Mouse (Mus musculus): ENCODE results near the gene Gm45233. TPM values are rescaled to one million over a fixed set of nuclear protein-coding genes. Genes with fewer than 3 reads are reported as not detected.

Gm45233 gene
- polyA plus RNA-seq, 1 experiment: not detected

GRCm38 (mm10) chr7:43462851-43463250, 18.9 kb downstream of the Gm45233 start, which contains the start of gene Vsig10l:
Vsig10l (plus strand) TSS chr7:43463151.
- Histone ChIP-seq H3K27me3 (ENCODE audit: control insufficient read depth) (peaks cover 17% of the 10 kb centered on the region), H3K4me3 (replicated peaks) (no peak within 1 kb of the TSS), H3K36me3 (ENCODE audit: control insufficient read depth) (no peaks in the 10 kb centered on the region), H3K4me1 (ENCODE audit: control insufficient read depth) (peaks cover 23% of the 10 kb centered on the region), H3K9me3 (ENCODE audit: control insufficient read depth, low read length) (no peaks in the 10 kb centered on the region)
- TF ChIP-seq GATA1 (IDR thresholded peaks at IDR 0.05; ENCODE audit: low read length) (no peak), TAL1 (IDR thresholded peaks at IDR 0.05; ENCODE audit: low read length) (no peak)

DNA sequence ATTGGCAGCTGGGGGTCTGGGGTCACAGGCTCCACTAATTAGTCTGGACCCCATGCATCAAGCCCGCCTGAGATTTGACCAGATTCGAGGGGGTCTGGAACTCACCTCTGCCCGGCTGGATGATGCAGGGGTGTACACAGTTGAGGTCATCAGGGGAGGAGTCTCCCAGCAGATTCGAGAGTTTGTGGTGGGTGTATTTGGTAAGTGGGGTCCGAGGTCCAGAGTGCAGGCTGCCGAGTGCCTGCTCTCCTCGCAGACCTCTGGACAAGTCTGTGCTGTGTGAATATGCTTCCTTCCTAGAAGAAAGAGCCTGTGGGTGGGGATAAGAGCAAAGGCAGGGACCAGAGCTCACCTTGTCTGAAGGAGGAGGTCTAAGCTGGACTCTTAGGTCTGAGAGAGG, 20.0 kb downstream of the Gm45233 start:
- Histone ChIP-seq H3K4me3 (replicated peaks) (no peak overlapping the region), H3K4me1 (ENCODE audit: control insufficient read depth) (peaks cover 23% of the 10 kb centered on the region), H3K27me3 (ENCODE audit: control insufficient read depth) (peaks cover 17% of the 10 kb centered on the region), H3K36me3 (ENCODE audit: control insufficient read depth) (no peaks in the 10 kb centered on the region), H3K9me3 (ENCODE audit: control insufficient read depth, low read length) (no peaks in the 10 kb centered on the region)
- no peak for TF ChIP-seq GATA1 (IDR thresholded peaks at IDR 0.05; ENCODE audit: low read length)
- no peak for TF ChIP-seq TAL1 (IDR thresholded peaks at IDR 0.05; ENCODE audit: low read length)

GRCm38 (mm10) chr7:43464864-43465343, 21.0 kb downstream of the Gm45233 start:
- H3K9me3 ChIP-seq (ENCODE audit: control insufficient read depth, low read length): no peaks in the 10 kb centered on the region
- H3K4me3 ChIP-seq (replicated peaks): peak overlapping the region; percentile 62
- H3K4me1 ChIP-seq (ENCODE audit: control insufficient read depth): peaks cover 23% of the 10 kb centered on the region
- H3K36me3 ChIP-seq (ENCODE audit: control insufficient read depth): no peaks in the 10 kb centered on the region
- TF ChIP-seq GATA1 (IDR thresholded peaks at IDR 0.05; ENCODE audit: low read length) (no peak), TAL1 (IDR thresholded peaks at IDR 0.05; ENCODE audit: low read length) (no peak)
- peaks cover 17% of the 10 kb centered on the region for H3K27me3 ChIP-seq (ENCODE audit: control insufficient read depth)

GRCm38 (mm10) chr7:43465344-43466098, 21.6 kb downstream of the Gm45233 start:
- peaks cover 17% of the 10 kb centered on the region for H3K27me3 ChIP-seq (ENCODE audit: control insufficient read depth)

DNA sequence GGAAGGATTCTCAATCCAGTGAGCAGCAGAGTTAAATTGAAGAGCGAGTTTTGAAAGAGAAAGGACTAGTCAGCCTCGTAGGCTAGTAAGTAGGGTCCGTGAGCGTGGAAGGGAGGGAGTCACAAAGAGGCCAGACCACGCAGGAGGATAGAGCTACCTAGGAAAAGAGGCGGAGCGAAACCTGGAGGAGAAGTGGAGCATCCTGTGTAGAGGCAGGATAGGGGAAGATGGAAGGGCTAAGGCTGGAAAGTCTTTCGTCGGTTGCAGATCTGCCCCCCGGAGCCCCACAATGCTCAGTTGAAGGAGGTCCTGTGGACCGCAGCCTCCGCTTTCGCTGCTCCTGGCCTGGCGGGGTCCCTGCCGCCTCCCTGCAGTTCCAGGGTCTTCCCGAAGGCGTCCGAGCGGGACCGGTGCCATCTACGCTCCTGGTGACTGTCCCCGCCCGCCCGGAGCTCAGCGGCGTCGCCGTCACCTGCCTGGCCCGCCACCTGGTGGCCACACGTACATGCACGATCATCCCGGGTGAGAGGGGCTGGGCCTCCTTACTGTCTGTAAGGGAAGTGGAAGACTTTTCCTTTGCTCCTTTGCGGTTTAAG, 22.3 kb downstream of the Gm45233 start:
- H3K4me3 ChIP-seq (replicated peaks): peak overlapping the region; percentile 62
- no peaks in the 10 kb centered on the region for H3K9me3 ChIP-seq (ENCODE audit: control insufficient read depth, low read length)
- TF ChIP-seq TAL1 (IDR thresholded peaks at IDR 0.05; ENCODE audit: low read length) (no peak), GATA1 (IDR thresholded peaks at IDR 0.05; ENCODE audit: low read length) (no peak)
- H3K27me3 ChIP-seq (ENCODE audit: control insufficient read depth): peaks cover 17% of the 10 kb centered on the region
- peaks cover 23% of the 10 kb centered on the region for H3K4me1 ChIP-seq (ENCODE audit: control insufficient read depth)
- no peaks in the 10 kb centered on the region for H3K36me3 ChIP-seq (ENCODE audit: control insufficient read depth)

More at GRCm38 (mm10) chr7:43465344-43466098, 21.6 kb downstream of the Gm45233 start:
- no peaks in the 10 kb centered on the region for H3K36me3 ChIP-seq (ENCODE audit: control insufficient read depth)
- peak overlapping the region; percentile 62 for H3K4me3 ChIP-seq (replicated peaks)
- H3K4me1 ChIP-seq (ENCODE audit: control insufficient read depth): peaks cover 23% of the 10 kb centered on the region
- TF ChIP-seq GATA1 (IDR thresholded peaks at IDR 0.05; ENCODE audit: low read length) (no peak), TAL1 (IDR thresholded peaks at IDR 0.05; ENCODE audit: low read length) (no peak)
- H3K9me3 ChIP-seq (ENCODE audit: control insufficient read depth, low read length): no peaks in the 10 kb centered on the region

- peaks cover 13% of the 10 kb centered on the region for H3K4me1 ChIP-seq (ENCODE audit: control insufficient read depth)
- peaks cover 7% of the 10 kb centered on the region for H3K27me3 ChIP-seq (ENCODE audit: control insufficient read depth)
- no peak overlapping the region for H3K4me3 ChIP-seq (replicated peaks)
- no peak for TF ChIP-seq TAL1 (IDR thresholded peaks at IDR 0.05; ENCODE audit: low read length)
- no peak for TF ChIP-seq GATA1 (IDR thresholded peaks at IDR 0.05; ENCODE audit: low read length)
- no peaks in the 10 kb centered on the region for H3K36me3 ChIP-seq (ENCODE audit: control insufficient read depth)
- H3K9me3 ChIP-seq (ENCODE audit: control insufficient read depth, low read length): no peaks in the 10 kb centered on the region
Observed at GRCm38 (mm10) chr7:43470373-43470772, 26.4 kb downstream of the Gm45233 start.

- Histone ChIP-seq H3K4me1 (ENCODE audit: control insufficient read depth) (no peaks in the 10 kb centered on the region), H3K4me3 (replicated peaks) (no peak overlapping the region), H3K27me3 (ENCODE audit: control insufficient read depth) (peaks cover 41% of the 10 kb centered on the region), H3K9me3 (ENCODE audit: control insufficient read depth, low read length) (no peaks in the 10 kb centered on the region), H3K36me3 (ENCODE audit: control insufficient read depth) (no peaks in the 10 kb centered on the region)
- no peak for TF ChIP-seq GATA1 (IDR thresholded peaks at IDR 0.05; ENCODE audit: low read length)
- no peak for TF ChIP-seq TAL1 (IDR thresholded peaks at IDR 0.05; ENCODE audit: low read length)
Observed at GRCm38 (mm10) chr7:43475706-43476105, 31.8 kb downstream of the Gm45233 start.

DNA sequence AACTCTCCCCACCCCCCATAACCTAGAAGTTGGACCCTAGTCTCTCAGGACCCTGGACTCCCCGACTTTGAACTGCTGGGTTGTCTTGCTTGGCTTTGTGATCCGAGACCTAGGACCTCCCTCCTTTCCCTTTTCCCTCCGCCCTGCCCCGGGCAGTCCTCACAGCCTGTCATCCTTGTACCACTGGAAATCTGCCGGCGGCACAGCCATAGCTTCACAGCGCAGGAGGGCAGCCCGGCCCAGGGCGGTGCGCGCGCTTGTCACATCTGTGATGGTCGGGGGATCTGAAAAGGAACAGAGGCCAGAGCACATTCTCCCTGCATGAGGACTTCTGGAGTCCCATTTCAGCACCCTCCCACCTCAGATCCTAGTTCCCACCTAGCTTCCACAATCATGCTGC, 32.4 kb downstream of the Gm45233 start:
- Histone ChIP-seq H3K9me3 (ENCODE audit: control insufficient read depth, low read length) (no peaks in the 10 kb centered on the region), H3K27me3 (ENCODE audit: control insufficient read depth) (peaks cover 41% of the 10 kb centered on the region)

DNA sequence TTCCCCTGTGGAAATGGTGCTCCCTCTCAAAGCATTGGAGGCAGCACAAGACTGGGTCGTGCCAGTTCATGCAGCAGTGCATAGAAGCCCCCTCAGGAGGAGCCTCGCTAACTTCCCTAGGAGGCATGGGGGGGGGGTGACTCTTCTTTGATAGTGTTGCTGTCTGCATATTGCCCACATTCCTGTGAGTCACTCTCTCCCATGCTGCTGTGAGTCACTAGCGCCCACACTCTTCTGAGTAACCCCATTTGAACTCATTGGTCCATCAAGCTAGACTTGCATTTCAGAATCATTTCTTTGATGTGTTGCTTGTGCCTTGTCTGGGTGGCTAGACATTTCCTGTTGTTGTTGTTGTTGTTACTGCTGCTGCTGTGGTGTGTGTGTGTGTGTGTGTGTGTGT, 37.3 kb downstream of the Gm45233 start:
- H3K9me3 ChIP-seq (ENCODE audit: control insufficient read depth, low read length): no peaks in the 10 kb centered on the region
- no peaks in the 10 kb centered on the region for H3K4me1 ChIP-seq (ENCODE audit: control insufficient read depth)
- no peak overlapping the region for H3K4me3 ChIP-seq (replicated peaks)
- H3K27me3 ChIP-seq (ENCODE audit: control insufficient read depth): peaks cover 26% of the 10 kb centered on the region
- no peak for TF ChIP-seq TAL1 (IDR thresholded peaks at IDR 0.05; ENCODE audit: low read length)
- no peak for TF ChIP-seq GATA1 (IDR thresholded peaks at IDR 0.05; ENCODE audit: low read length)
- H3K36me3 ChIP-seq (ENCODE audit: control insufficient read depth): no peaks in the 10 kb centered on the region

More for the DNA sequence above, 32.4 kb downstream of the Gm45233 start:
- Histone ChIP-seq H3K4me1 (ENCODE audit: control insufficient read depth) (no peaks in the 10 kb centered on the region), H3K36me3 (ENCODE audit: control insufficient read depth) (no peaks in the 10 kb centered on the region), H3K4me3 (replicated peaks) (no peak overlapping the region)
- no peak for TF ChIP-seq TAL1 (IDR thresholded peaks at IDR 0.05; ENCODE audit: low read length)
- no peak for TF ChIP-seq GATA1 (IDR thresholded peaks at IDR 0.05; ENCODE audit: low read length)

All from erythroblast, embryonic 14.5 days (primary cell).